Mouse (Mus musculus) stomach, embryonic 16.5 days (tissue): ENCODE results near the gene Olfm2. TPM values are rescaled to one million over a fixed set of nuclear protein-coding genes. Genes with fewer than 3 reads are reported as not detected.

ENCODE experiments used
- ATAC-seq: fragments of 200-750 bp; cut with Nextera tagmentation; 2 replicates; pipeline ENCODE4 v1.8.0; 2017; ENCODE audit warnings: moderate number of reproducible peaks, moderate TSS enrichment; ENCODE audit not compliant: insufficient read depth, low FRiP score
- H3K27ac ChIP-seq: fragments of 300-500 bp; sonication (generic); 2 replicates; pipeline ENCODE4 v1.5.1; 2014; ENCODE audit warnings: low read length
- H3K27me3 ChIP-seq: fragments of 300-500 bp; sonication (generic); 2 replicates; pipeline ENCODE4 v1.6.1; 2014; ENCODE audit warnings: low read length, control low read depth, mixed read lengths; ENCODE audit not compliant: control insufficient read depth, insufficient read depth
- H3K36me3 ChIP-seq: fragments of 300-500 bp; sonication (generic); 2 replicates; pipeline ENCODE4 v1.6.1; 2014; ENCODE audit warnings: low read length; ENCODE audit not compliant: control insufficient read depth, insufficient read depth
- H3K4me1 ChIP-seq: fragments of 300-500 bp; sonication (generic); 2 replicates; pipeline ENCODE4 v1.6.1; 2014; ENCODE audit warnings: low read length, control low read depth, mixed read lengths; ENCODE audit not compliant: control insufficient read depth, insufficient read depth
- H3K4me2 ChIP-seq: fragments of 300-500 bp; sonication (generic); 2 replicates; pipeline ENCODE4 v1.6.1; 2014; ENCODE audit warnings: low read depth, low read length, mixed read lengths
- H3K4me3 ChIP-seq: fragments of 300-500 bp; sonication (generic); replicated peaks from 2 replicates; pipeline ENCODE4 v1.5.1; 2014; ENCODE audit warnings: mild to moderate bottlenecking, low read length
- H3K9ac ChIP-seq: fragments of 300-500 bp; sonication (generic); 2 replicates; pipeline ENCODE4 v1.6.1; 2014; ENCODE audit warnings: low read length
- H3K9me3 ChIP-seq: fragments of 300-500 bp; sonication (generic); replicated peaks from 2 replicates; pipeline ENCODE4 v1.6.1; 2016; ENCODE audit warnings: low read length, control low read depth; ENCODE audit not compliant: control insufficient read depth
- WGBS: fragments of 180-500 bp; shearing (Covaris S2); extraction: QIAGEN DNeasy Blood & Tissue Kit; methylation state at CpG from one replicate; pipeline ENCODE4 v1.1.7; 2014; 5-methylcytosine and 5-hydroxymethylcytosine counted together
- polyA plus RNA-seq: library from polyadenylated mRNA; unstranded; fragments of >200 nt; fragmentation: Nextera tagmentation; extraction: Ambion mirVana; gene quantifications from 2 replicates; pipeline ENCODE4 v1.2.1, GENCODE M21; 2015

The Olfm2 gene
- polyA plus RNA-seq, 1 experiment from 2014 or later: 7.4 TPM

- Histone ChIP-seq H3K9ac (no peak overlapping the region), H3K27me3 (no peaks in the 10 kb centered on the region), H3K9me3 (no peaks in the 10 kb centered on the region), H3K4me2 (no peak overlapping the region), H3K27ac (no peak overlapping the region), H3K4me3 (no peak overlapping the region), H3K36me3 (no peaks in the 10 kb centered on the region), H3K4me1 (peaks cover 7% of the 10 kb centered on the region)
- 88% methylated on average over 2 of the region's 2 CpGs for WGBS
- ATAC-seq: no peak
These were observed 8.9 kb downstream of the Olfm2 start for GRCm38 (mm10) chr9:20737227-20737626.

GRCm38 (mm10) chr9:20734692-20735091, 11.5 kb downstream of the Olfm2 start:
- Histone ChIP-seq H3K9ac (no peak overlapping the region), H3K4me1 (no peaks in the 10 kb centered on the region), H3K27ac (no peak overlapping the region), H3K36me3 (no peaks in the 10 kb centered on the region), H3K27me3 (0 out of 2 replicates have a peak, but pooled peaks cover 3% of the 10 kb centered on the region), H3K9me3 (no peaks in the 10 kb centered on the region), H3K4me2 (no peak overlapping the region), H3K4me3 (no peak overlapping the region)
- 62% methylated on average over 3 of the region's 3 CpGs for WGBS
- ATAC-seq: no peak

GRCm38 (mm10) chr9:20731797-20732196, 14.4 kb downstream of the Olfm2 start:
- H3K9me3 ChIP-seq: no peaks in the 10 kb centered on the region
- H3K4me1 ChIP-seq: peaks cover 8% of the 10 kb centered on the region
- H3K27ac ChIP-seq: no peak overlapping the region
- no peak overlapping the region for H3K9ac ChIP-seq
- no peak for ATAC-seq
- no peaks in the 10 kb centered on the region for H3K36me3 ChIP-seq
- H3K4me3 ChIP-seq: no peak overlapping the region
- H3K4me2 ChIP-seq: no peak overlapping the region
- peaks cover 28% of the 10 kb centered on the region for H3K27me3 ChIP-seq
- WGBS: 53% methylated on average over 4 of the region's 4 CpGs

- Histone ChIP-seq H3K9ac (no peak overlapping the region), H3K27me3 (peaks cover 49% of the 10 kb centered on the region), H3K4me2 (no peak overlapping the region), H3K4me3 (no peak overlapping the region), H3K9me3 (no peaks in the 10 kb centered on the region), H3K27ac (no peak overlapping the region), H3K4me1 (peaks cover 15% of the 10 kb centered on the region), H3K36me3 (no peaks in the 10 kb centered on the region)
- ATAC-seq: no peak
- WGBS: 45% methylated on average over 6 of the region's 6 CpGs
These were observed 16.7 kb downstream of the Olfm2 start for GRCm38 (mm10) chr9:20729451-20729850.

GRCm38 (mm10) chr9:20727601-20728113, 18.5 kb downstream of the Olfm2 start:
- peak; percentile 70 for ATAC-seq
- peak overlapping the region; percentile 98 for H3K4me2 ChIP-seq
- H3K27me3 ChIP-seq: peaks cover 53% of the 10 kb centered on the region
- WGBS: 1% methylated on average over 45 of the region's 46 CpGs
- H3K9me3 ChIP-seq: no peaks in the 10 kb centered on the region
- no peaks in the 10 kb centered on the region for H3K36me3 ChIP-seq
- peaks cover 15% of the 10 kb centered on the region for H3K4me1 ChIP-seq
- H3K9ac ChIP-seq: peak overlapping the region; percentile 64
- H3K4me3 ChIP-seq: peak overlapping the region; percentile 53
- no peak overlapping the region for H3K27ac ChIP-seq

- H3K36me3 ChIP-seq: no peaks in the 10 kb centered on the region
- H3K9ac ChIP-seq: peak overlapping the region; percentile 64
- ATAC-seq: peak; percentile 42; the same call in 1 of the 2 replicates
- peak overlapping the region; percentile 53 for H3K4me3 ChIP-seq
- H3K9me3 ChIP-seq: no peaks in the 10 kb centered on the region
- peaks cover 15% of the 10 kb centered on the region for H3K4me1 ChIP-seq
- peak overlapping the region; percentile 98 for H3K4me2 ChIP-seq
- under 1% methylated on average over 54 of the region's 54 CpGs for WGBS
- H3K27ac ChIP-seq: no peak overlapping the region
- H3K27me3 ChIP-seq: peaks cover 53% of the 10 kb centered on the region
These were observed 19.1 kb downstream of the Olfm2 start for GRCm38 (mm10) chr9:20726859-20727600.

- H3K27me3 ChIP-seq: peaks cover 53% of the 10 kb centered on the region
- peak overlapping the region; percentile 53 for H3K4me3 ChIP-seq
- H3K27ac ChIP-seq: no peak overlapping the region
- peak overlapping the region; percentile 98 for H3K4me2 ChIP-seq
- 1% methylated on average over 42 of the region's 42 CpGs for WGBS
- H3K36me3 ChIP-seq: no peaks in the 10 kb centered on the region
- H3K4me1 ChIP-seq: peaks cover 15% of the 10 kb centered on the region
- H3K9ac ChIP-seq: peak overlapping the region; percentile 64
- H3K9me3 ChIP-seq: no peaks in the 10 kb centered on the region
- no peak for ATAC-seq
These were observed 19.9 kb downstream of the Olfm2 start for GRCm38 (mm10) chr9:20726134-20726858.

- H3K4me3 ChIP-seq: no peak overlapping the region
- no peak overlapping the region for H3K27ac ChIP-seq
- H3K4me1 ChIP-seq: peaks cover 6% of the 10 kb centered on the region
- peaks cover 23% of the 10 kb centered on the region for H3K27me3 ChIP-seq
- no peak overlapping the region for H3K4me2 ChIP-seq
- ATAC-seq: no peak
- no peak overlapping the region for H3K9ac ChIP-seq
- H3K36me3 ChIP-seq: no peaks in the 10 kb centered on the region
- WGBS: 37% methylated on average over 2 of the region's 2 CpGs
- H3K9me3 ChIP-seq: no peaks in the 10 kb centered on the region
These were observed 24.6 kb downstream of the Olfm2 start for GRCm38 (mm10) chr9:20721582-20721981.

GRCm38 (mm10) chr9:20715332-20715731, 30.8 kb downstream of the Olfm2 start:
- H3K4me3 ChIP-seq: no peak overlapping the region
- 72% methylated on average over 7 of the region's 7 CpGs for WGBS
- no peak overlapping the region for H3K9ac ChIP-seq
- H3K27ac ChIP-seq: no peak overlapping the region
- no peaks in the 10 kb centered on the region for H3K9me3 ChIP-seq
- H3K27me3 ChIP-seq: no peaks in the 10 kb centered on the region
- H3K4me2 ChIP-seq: no peak overlapping the region
- H3K36me3 ChIP-seq: no peaks in the 10 kb centered on the region
- no peak for ATAC-seq
- no peaks in the 10 kb centered on the region for H3K4me1 ChIP-seq
